Mouse (Mus musculus): ENCODE measurements at regions not wholly inside any gene's neighbourhood (a gene's known extent, or its start where the extent isn't known, plus 50 kb on each side); places are given as distances from the start of the nearest gene placed in this dataset.

DNA sequence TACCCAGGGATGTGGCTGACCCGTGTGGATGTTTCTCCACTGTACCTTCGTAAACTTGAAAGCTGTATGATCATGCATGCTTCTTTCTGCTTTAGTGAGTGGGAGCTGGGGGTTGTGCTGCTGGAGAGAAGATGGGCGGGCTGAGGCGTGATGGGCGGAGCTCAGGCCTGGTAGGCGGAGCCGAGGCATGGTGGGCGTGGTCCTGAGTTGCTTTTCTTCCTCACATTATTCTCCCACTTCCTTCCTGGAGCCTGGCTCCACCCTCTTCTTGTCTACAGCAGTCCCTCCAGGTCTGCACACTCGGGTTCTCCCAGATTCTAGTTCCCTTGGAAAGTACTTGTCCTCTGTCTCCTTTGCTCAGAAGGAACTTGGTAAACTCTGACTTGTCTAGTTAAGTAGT is 79.6 kb downstream of the Adra2a start:
- TF ChIP-seq GATA1 (IDR thresholded peaks at IDR 0.05; ENCODE audit: borderline replicate concordance, low read length) (no peak), FLI1 (IDR thresholded peaks at IDR 0.05; ENCODE audit: low read length) (no peak)

Data from megakaryocyte, embryonic 14.5 days (primary cell).